Mouse (Mus musculus): ENCODE measurements at regions not wholly inside any gene's neighbourhood (a gene's known extent, or its start where the extent isn't known, plus 50 kb on each side); places are given as distances from the start of the nearest gene placed in this dataset.

GRCm38 (mm10) chr4:23490224-23490623, 1002.1 kb upstream of the Pou3f2 start:
- H3K27ac ChIP-seq: no peak overlapping the region
- DNase-seq (ENCODE audit: extremely low spot score in 1 of 2, low spot score in 2 of 2): no peak
- H3K4me3 ChIP-seq: no peak overlapping the region
- intact Hi-C loops (cut with DNase I): no loop called here
- no peak for TF ChIP-seq CTCF (IDR thresholded peaks at IDR 0.05)

- intact Hi-C loops (cut with DNase I): no loop called here
- Histone ChIP-seq H3K4me3 (no peak overlapping the region), H3K27ac (no peak overlapping the region)
- no peak for TF ChIP-seq CTCF (IDR thresholded peaks at IDR 0.05)
- DNase-seq (ENCODE audit: extremely low spot score in 1 of 2, low spot score in 2 of 2): no peak
These were observed 1003.1 kb upstream of the Pou3f2 start for GRCm38 (mm10) chr4:23491255-23491654.

GRCm38 (mm10) chr4:23498710-23499109, 997.5 kb upstream of the Mms22l start:
- intact Hi-C loops (cut with DNase I): no loop called here
- no peak for TF ChIP-seq CTCF (IDR thresholded peaks at IDR 0.05)

GRCm38 (mm10) chr4:23504770-23505420, 991.4 kb upstream of the Mms22l start:
- TF ChIP-seq CTCF (IDR thresholded peaks at IDR 0.05): no peak
- H3K27ac ChIP-seq: no peak overlapping the region
- no peak overlapping the region for H3K4me3 ChIP-seq
- DNase-seq (ENCODE audit: extremely low spot score in 1 of 2, low spot score in 2 of 2): no peak
- intact Hi-C loops (cut with DNase I): no loop called here

More at GRCm38 (mm10) chr4:23498710-23499109, 997.5 kb upstream of the Mms22l start:
- Histone ChIP-seq H3K27ac (no peak overlapping the region), H3K4me3 (no peak overlapping the region)
- DNase-seq (ENCODE audit: extremely low spot score in 1 of 2, low spot score in 2 of 2): no peak

DNA sequence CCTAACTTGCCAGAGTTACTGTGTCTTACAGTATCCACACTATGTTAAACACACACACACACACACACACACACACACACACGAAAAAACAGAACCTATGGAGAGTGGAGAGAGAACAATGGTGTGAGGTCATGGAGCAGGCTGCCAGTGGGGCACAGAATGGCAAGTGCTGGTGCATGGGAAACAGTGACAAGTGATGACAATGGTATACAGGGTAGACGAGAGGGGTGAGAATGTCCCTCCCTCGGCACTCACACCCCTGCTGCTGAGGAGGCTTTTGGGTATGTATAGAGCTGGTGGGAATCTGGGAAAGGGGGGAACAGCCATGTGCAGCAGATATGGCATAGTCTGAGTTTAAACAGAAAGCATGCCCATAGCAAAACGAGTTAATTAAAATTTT, 985.4 kb upstream of the Mms22l start:
- TF ChIP-seq CTCF (IDR thresholded peaks at IDR 0.05): no peak
- intact Hi-C loops (cut with DNase I): loop anchor here (5.0 kb wide), 1 partner anchor 1014 kb away; no protein-coding TSS in a partner anchor
- H3K4me3 ChIP-seq: no peak overlapping the region
- H3K27ac ChIP-seq: no peak overlapping the region
- DNase-seq (ENCODE audit: extremely low spot score in 1 of 2, low spot score in 2 of 2): no peak

- H3K4me3 ChIP-seq: no peak overlapping the region
- intact Hi-C loops (cut with DNase I): loop anchor here (5.0 kb wide), 1 partner anchor 1015 kb away; no protein-coding TSS in a partner anchor
- no peak for TF ChIP-seq CTCF (IDR thresholded peaks at IDR 0.05)
- no peak for DNase-seq (ENCODE audit: extremely low spot score in 1 of 2, low spot score in 2 of 2)
- H3K27ac ChIP-seq: no peak overlapping the region
These were observed 984.2 kb upstream of the Mms22l start for GRCm38 (mm10) chr4:23512014-23512413.

- intact Hi-C loops (cut with DNase I): loop anchor here (5.0 kb wide), 1 partner anchor 1017 kb away; no protein-coding TSS in a partner anchor
- no peak for DNase-seq (ENCODE audit: extremely low spot score in 1 of 2, low spot score in 2 of 2)
- H3K27ac ChIP-seq: no peak overlapping the region
- no peak overlapping the region for H3K4me3 ChIP-seq
- TF ChIP-seq CTCF (IDR thresholded peaks at IDR 0.05): no peak
These were observed 982.3 kb upstream of the Mms22l start for GRCm38 (mm10) chr4:23513939-23514338.
